Mouse (Mus musculus) cerebellum, adult 9-10 months (tissue): Measurements from ENCODE around the gene Mdm2.
"Not testable (repeated sequence)": the region's sequence is repeated elsewhere in the genome, so short reads cannot be mapped to it uniquely, and the experiment has no call there.

Experiments
- DNase-seq: peaks from one replicate; pipeline ENCODE4 v3.0.0; 2022

Mdm2 gene

GRCm38 (mm10) chr10:117748276-117749049 is 37.9 kb upstream of the Mdm2 start:
- no peak for DNase-seq

GRCm38 (mm10) chr10:117747711-117748110 is 37.2 kb upstream of the Mdm2 start:
- DNase-seq: peak; percentile 19

GRCm38 (mm10) chr10:117746297-117746883 is 35.8 kb upstream of the Mdm2 start, which contains the start of gene Slc35e3:
TSS of gene Slc35e3 (minus strand) at chr10:117746365.
- peak; percentile 94 for DNase-seq

GRCm38 (mm10) chr10:117745570-117746296 is 35.2 kb upstream of the Mdm2 start:
- peak; percentile 44 for DNase-seq

- DNase-seq: no peak
Observed at GRCm38 (mm10) chr10:117743917-117744316, 33.4 kb upstream of the Mdm2 start.

- no peak for DNase-seq
Observed at GRCm38 (mm10) chr10:117743182-117743581, 32.6 kb upstream of the Mdm2 start.

GRCm38 (mm10) chr10:117742618-117743017 is 32.1 kb upstream of the Mdm2 start:
- no peak for DNase-seq

- no peak for DNase-seq
Observed at GRCm38 (mm10) chr10:117741698-117742475, 31.3 kb upstream of the Mdm2 start.

GRCm38 (mm10) chr10:117740921-117741320 is 30.4 kb upstream of the Mdm2 start:
- DNase-seq: no peak

- DNase-seq: no peak
Observed at GRCm38 (mm10) chr10:117740171-117740570, 29.6 kb upstream of the Mdm2 start.

- DNase-seq: no peak
Observed at GRCm38 (mm10) chr10:117739648-117739948, 29.0 kb upstream of the Mdm2 start.

- DNase-seq: no peak
Observed at GRCm38 (mm10) chr10:117738928-117739647, 28.5 kb upstream of the Mdm2 start.

GRCm38 (mm10) chr10:117738140-117738921 is 27.8 kb upstream of the Mdm2 start:
- DNase-seq: no peak

- DNase-seq: not testable (repeated sequence)
Observed at GRCm38 (mm10) chr10:117737498-117737897, 26.9 kb upstream of the Mdm2 start.

GRCm38 (mm10) chr10:117737075-117737474 is 26.5 kb upstream of the Mdm2 start:
- no peak for DNase-seq

- no peak for DNase-seq
Observed at GRCm38 (mm10) chr10:117736573-117736972, 26.0 kb upstream of the Mdm2 start.

GRCm38 (mm10) chr10:117735396-117735795 is 24.8 kb upstream of the Mdm2 start:
- not testable (repeated sequence) for DNase-seq

- DNase-seq: not testable (repeated sequence)
Observed at GRCm38 (mm10) chr10:117734104-117734852, 23.7 kb upstream of the Mdm2 start.

GRCm38 (mm10) chr10:117733626-117734025 is 23.1 kb upstream of the Mdm2 start:
- DNase-seq: not testable (repeated sequence)

- no peak for DNase-seq
Observed at GRCm38 (mm10) chr10:117732962-117733592, 22.5 kb upstream of the Mdm2 start.
